Mouse (Mus musculus): ENCODE data around the gene Itgad.
"Not testable (repeated sequence)": the region's sequence is repeated elsewhere in the genome, so short reads cannot be mapped to it uniquely, and the experiment has no call there.

Gene Itgad

GRCm38 (mm10) chr7:128154076-128154475, at the start of gene Itgad:
Itgad (plus strand) TSS chr7:128154376.
- no peak for DNase-seq (ENCODE audit: low spot score in 2 of 2)

- DNase-seq (ENCODE audit: low spot score in 2 of 2) = peak; percentile 15 to 17
Observed at GRCm38 (mm10) chr7:128105246-128105645, 48.9 kb upstream of the Itgad start.

DNA sequence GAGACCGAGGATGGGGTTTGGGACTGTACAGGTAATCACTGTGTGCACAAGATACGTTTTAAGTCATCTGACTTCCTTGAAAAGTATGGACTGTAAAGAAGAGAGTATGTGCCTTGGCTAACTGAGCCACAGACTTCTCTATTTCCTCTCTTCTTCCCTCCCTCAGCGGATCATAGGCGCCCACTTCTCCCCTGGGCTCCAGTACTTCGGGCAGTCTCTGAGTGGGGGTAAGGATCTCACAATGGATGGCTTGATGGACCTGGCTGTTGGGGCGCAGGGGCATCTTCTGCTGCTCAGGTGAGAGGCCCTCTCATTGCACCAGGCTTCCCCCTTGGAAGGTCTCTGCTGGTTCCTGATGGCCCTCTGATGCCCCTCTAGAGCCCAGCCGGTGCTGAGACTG, 46.7 kb upstream of the Itgad start:
- no peak for DNase-seq (ENCODE audit: low spot score in 2 of 2)

GRCm38 (mm10) chr7:128110314-128110713, 43.9 kb upstream of the Itgad start:
- DNase-seq (ENCODE audit: low spot score in 2 of 2) = no peak

DNA sequence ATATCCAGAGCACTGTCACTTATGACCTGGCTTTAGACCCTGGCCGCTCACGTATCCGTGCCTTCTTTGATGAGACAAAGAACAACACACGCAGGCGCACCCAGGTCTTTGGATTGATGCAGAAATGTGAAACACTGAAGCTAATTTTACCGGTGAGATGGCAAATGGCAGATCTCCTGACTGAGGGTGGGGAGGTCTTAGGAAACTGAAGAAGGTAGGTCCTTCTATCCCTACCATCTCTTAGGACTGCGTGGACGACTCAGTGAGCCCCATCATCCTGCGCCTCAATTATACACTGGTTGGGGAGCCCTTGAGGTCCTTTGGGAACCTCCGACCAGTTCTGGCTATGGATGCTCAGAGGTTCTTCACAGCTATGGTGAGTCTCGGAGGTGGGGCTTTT, 42.0 kb upstream of the Itgad start:
- DNase-seq (ENCODE audit: low spot score in 2 of 2) = no peak

- DNase-seq (ENCODE audit: low spot score in 2 of 2) = no peak
Observed at GRCm38 (mm10) chr7:128114371-128115105, 39.6 kb upstream of the Itgad start.

DNA sequence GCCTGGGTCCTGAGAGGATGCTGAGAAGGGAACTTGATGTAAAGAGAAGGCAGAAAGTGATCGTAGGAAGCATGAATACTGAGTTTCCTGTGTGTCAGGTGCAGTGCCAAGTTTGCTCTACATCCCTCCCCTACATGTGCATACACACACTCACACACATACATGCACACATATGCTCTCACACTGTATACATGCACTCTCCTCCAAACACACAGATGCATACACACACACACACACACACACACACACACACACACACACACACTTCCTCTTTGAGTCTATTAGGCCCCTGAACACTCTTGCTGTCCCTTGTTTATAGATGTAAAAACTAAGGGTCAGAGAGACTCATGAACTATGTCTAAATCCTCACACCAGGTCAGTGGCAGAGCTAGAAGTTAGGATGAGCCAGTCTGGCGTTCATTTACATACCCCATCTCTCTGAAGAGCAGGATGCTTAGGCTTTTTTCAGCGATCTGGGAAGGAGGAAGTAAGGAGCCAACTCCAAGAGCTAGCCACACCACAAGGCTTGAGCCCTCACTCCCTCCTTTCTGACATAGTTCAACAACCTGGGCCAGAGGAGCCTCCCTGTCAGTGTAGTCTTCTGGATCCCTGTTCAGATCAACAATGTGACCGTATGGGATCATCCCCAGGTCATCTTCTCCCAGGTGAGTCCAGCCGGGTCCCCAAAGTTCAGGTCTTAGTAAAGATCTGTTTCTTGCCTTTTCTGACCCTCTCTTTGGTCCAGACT, 38.8 kb upstream of the Itgad start:
- no peak for DNase-seq (ENCODE audit: low spot score in 2 of 2)

GRCm38 (mm10) chr7:128116396-128116795, 37.8 kb upstream of the Itgad start:
- DNase-seq (ENCODE audit: low spot score in 2 of 2) = no peak

DNA sequence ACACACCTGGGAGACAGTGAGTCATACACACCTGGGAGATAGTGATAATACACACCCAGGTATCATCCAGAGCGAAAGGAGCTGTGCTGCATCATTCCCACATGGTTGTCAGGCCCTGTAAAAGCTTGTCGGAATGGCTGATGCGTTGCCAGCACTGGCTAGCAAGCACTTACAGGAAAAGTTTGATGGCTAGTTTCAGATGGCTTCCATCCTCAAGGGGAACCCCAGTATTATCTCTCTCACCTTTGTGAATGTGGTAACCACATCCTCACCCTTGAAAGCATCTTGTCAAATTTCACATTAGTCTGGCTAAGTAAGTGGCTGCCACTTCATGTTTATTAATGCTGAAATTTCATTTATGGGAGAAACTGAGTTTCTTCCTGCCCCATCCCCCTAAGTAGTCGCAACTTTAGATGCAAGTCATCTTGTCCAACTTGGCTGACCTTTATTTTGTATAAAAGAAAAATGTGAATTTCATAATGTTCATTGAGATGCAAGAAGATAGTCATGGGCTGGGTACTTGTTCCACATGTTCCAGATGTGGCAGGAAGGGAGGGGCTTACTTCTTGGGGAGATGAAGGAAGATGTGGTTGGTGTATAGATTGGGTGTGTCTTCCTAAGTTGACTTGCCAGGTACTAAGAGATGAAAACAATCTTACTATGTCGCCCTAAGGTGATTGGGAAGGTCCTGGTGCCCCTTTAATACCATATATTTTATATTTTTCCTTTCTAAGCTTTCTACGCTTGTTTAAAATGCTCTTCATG, 34.3 kb upstream of the Itgad start:
- DNase-seq (ENCODE audit: low spot score in 2 of 2) = no peak

DNA sequence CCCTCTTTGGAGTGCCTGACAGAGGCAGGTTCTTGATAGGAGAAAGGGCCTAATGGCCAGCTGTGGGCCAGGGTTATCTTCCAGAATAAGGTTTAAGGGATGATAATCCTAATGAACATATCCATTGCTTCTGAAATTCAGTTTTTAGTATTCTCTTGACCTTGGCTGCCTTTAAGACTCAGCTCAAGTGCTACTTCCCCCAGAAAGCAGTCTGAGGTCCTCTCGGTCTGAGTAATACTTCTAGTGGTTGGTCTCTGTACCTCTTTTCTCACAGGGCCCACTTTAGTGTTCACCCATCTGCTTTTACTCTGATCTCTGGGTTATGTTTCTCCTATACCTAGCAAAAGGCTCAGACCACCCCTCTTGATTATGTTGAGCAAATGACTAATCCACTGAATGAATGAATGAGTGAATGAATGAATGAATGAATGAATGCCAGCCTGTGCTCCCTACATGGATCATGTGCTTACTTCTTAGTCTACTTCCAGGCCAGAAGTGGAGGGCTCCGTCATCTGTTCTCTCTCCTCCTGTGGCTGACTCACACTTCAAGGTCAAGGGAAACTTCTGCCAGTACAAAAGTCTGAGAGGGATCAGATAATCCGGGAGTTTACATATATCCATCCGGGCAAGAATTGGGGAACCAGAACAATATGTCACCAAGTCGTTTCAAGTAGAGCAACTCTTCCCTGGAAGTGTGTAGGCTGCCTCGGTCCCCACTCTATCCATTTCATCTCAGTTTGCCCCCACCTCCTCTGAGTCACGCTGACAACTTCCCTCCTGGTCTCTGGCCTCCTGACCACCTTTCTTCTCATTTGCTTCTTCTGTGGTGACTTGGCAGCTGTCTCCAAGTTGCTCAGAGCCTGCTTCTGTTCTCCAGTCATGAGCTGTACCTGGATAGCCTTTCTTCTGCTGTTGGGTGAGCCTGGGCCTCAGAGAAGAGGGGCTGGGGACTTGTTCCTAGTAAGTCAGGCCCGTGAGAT, 25.1 kb upstream of the Itgad start, which contains the start of gene Itgax:
Gene Itgax, plus strand, starts transcription at position 807 of the 980 bp plus-strand sequence.
- no peak for DNase-seq (ENCODE audit: low spot score in 2 of 2)

DNA sequence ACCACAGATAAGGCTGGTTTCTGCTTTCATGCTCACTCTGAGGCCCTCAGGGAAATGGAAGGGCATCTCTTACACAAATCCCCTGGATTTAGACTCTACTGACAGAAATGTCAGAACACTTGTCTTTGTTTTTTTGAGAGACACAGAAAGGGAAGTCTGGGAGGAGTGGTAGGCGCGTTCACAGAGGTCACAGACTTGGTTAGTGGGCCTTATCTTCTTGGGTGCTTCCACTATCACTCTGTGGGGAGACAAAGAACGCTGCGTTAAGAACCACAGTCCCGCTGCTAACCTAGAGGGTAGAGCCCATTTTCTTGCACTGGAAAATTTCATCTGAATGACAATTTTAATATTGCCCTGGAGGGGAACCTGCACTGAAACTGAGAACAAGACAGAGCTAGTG, 22.0 kb upstream of the Itgad start:
- DNase-seq (ENCODE audit: low spot score in 2 of 2) = no peak

- DNase-seq (ENCODE audit: low spot score in 2 of 2) = no peak
Observed at GRCm38 (mm10) chr7:128133596-128133995, 20.6 kb upstream of the Itgad start.

GRCm38 (mm10) chr7:128136927-128137326, 17.2 kb upstream of the Itgad start:
- no peak for DNase-seq (ENCODE audit: low spot score in 2 of 2)

GRCm38 (mm10) chr7:128139611-128140010, 14.6 kb upstream of the Itgad start:
- DNase-seq (ENCODE audit: low spot score in 2 of 2) = no peak

DNA sequence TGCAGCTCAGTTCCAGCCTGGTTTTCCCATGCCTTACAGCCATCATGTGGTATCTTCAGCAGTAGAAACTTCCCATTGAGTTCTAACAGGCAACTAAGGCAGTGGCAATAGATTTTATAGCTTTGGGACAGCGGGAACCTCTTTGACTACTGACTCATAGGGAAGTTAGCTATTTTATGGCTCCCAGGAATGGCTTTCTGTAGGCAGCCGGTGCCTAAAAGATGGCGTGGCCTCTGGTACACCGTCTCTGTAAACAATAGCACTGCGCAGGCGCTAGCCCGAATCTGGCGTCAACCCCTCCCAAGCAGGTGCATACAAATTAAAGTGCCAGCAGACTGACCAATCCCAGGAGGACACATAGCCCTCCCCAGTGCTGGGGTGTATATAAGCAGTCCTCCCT, 3.2 kb upstream of the Itgad start:
- no peak for DNase-seq (ENCODE audit: low spot score in 2 of 2)

GRCm38 (mm10) chr7:128154924-128155323, 748 bp downstream of the Itgad start:
- DNase-seq (ENCODE audit: low spot score in 2 of 2) = no peak

DNA sequence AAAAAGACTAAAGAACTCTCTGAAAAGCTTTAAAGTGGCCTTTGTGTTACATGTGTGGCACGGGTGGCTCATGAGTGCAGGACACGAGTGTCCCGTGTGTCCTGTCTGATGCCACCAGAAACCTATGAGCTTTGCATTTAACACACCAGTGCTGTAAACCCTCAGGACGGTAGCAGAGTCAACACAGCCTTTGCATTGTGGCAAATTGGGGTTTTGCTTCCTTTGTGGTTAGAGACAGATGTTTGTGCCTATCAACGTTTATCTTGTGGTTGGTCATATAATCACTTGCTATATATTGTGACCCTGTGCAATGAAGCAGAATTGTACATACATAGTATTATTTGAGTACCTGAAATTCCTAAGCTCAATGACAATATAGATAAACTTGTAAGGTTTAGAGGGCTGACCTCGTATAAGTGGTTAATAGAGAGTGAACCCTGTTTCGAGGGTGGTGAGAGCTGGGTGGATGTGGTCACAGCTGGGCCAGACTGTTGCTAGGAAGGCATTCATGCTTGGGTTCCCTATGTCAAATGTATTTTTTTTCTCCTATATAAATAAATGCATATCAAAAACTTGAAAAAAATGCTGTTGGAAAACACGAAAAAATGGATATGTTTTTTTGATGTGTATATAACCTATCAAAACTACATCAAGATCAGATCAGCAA, 4.6 kb downstream of the Itgad start:
- not testable (repeated sequence) for DNase-seq (ENCODE audit: low spot score in 2 of 2)

DNA sequence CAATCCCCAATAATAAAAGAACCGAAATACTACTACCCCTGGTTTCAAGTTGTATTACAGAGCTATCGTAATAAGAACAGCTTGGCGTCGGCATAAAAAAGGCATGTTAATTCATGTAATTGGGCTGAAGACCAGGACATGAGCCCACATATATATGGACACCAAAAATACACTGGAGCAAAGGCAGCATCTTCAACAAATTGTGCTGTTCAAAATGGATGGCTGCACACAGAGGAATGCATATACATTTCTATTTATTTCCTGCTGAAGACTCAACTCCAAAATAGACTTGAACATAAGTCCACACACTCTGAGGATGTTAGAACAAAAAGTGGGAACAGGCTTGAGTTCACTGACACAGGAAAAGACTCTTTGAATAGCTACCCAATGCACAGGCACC, 9.8 kb downstream of the Itgad start:
- no peak for DNase-seq (ENCODE audit: low spot score in 2 of 2)

DNA sequence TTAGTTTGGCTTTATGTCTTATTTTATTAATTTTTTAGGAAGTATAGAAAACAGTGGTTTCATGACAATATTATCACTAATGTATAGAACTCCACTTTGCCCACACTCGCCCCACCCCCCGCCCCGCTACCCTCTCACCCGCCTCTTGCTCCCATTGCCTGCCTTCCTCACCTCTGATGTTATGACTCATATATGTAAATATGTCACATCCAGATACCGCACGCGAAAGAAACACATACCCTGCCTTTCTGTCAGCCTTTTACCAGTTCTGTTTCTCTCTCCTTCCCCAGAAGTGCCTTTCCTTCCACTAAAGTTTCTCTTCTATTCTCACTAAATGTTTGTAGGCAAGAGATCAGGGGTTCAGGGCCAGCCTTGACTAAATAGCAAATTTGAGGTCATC, 12.2 kb downstream of the Itgad start:
- no peak for DNase-seq (ENCODE audit: low spot score in 2 of 2)

- DNase-seq (ENCODE audit: low spot score in 2 of 2) = no peak
Observed at GRCm38 (mm10) chr7:128169996-128170395, 15.8 kb downstream of the Itgad start.

DNA sequence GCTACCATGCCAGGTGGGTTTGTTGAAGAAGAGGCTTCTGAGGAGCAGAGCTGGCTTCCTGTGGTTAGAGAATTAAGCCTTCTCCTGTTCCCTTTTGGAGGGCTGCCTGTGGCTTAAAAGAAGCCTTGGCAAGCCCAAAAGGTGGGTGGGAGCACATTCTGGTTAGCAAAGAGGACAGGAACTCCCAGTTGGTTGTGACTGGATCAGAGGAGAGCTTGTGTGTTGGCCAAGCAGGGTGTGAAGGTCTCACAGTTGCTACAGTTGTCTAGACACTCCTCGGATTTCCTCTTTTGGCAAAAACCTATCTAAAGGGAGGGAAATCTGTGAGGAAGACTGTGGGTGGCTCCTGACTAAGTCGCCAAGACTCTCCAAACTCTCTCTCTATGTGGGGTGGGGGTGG, 24.2 kb downstream of the Itgad start:
- peak; percentile 13 for DNase-seq (ENCODE audit: low spot score in 2 of 2)
